Mouse (Mus musculus): ENCODE data around the gene Gpr61.

GRCm38 (mm10) chr3:108204470-108204869 lies 49.8 kb upstream of the Gpr61 start:
- TF ChIP-seq POLR2A (IDR thresholded peaks at IDR 0.05; ENCODE audit: insufficient read depth, low read depth, low read length) = no peak
- TF ChIP-seq EP300 (IDR thresholded peaks at IDR 0.05; ENCODE audit: insufficient read depth, low read depth, low read length) = no peak
- TF ChIP-seq CTCF (IDR thresholded peaks at IDR 0.05) = no peak
